Mouse (Mus musculus) C2C12 (cell line): ENCODE data around the gene 6820408C15Rik.

ENCODE experiments used
- CEBPB ChIP-seq: IDR thresholded peaks from one replicate; pipeline ENCODE4 v1.6.1; 2011; ENCODE audit warnings: low read depth, mild to moderate bottlenecking, control low read depth, moderate library complexity
- CTCF ChIP-seq: IDR thresholded peaks from one replicate; pipeline ENCODE4 v1.5.1; 2011; ENCODE audit not compliant: control insufficient read depth, insufficient read depth, insufficient read length
- MYOD1 ChIP-seq: IDR thresholded peaks from one replicate; pipeline ENCODE4 v1.6.1; 2011; ENCODE audit warnings: low read depth; ENCODE audit not compliant: control insufficient read depth, insufficient read length
- USF1 ChIP-seq: IDR thresholded peaks from one replicate; pipeline ENCODE4 v1.6.1; 2011; ENCODE audit warnings: low read depth, mild to moderate bottlenecking, control low read depth, moderate library complexity

DNA sequence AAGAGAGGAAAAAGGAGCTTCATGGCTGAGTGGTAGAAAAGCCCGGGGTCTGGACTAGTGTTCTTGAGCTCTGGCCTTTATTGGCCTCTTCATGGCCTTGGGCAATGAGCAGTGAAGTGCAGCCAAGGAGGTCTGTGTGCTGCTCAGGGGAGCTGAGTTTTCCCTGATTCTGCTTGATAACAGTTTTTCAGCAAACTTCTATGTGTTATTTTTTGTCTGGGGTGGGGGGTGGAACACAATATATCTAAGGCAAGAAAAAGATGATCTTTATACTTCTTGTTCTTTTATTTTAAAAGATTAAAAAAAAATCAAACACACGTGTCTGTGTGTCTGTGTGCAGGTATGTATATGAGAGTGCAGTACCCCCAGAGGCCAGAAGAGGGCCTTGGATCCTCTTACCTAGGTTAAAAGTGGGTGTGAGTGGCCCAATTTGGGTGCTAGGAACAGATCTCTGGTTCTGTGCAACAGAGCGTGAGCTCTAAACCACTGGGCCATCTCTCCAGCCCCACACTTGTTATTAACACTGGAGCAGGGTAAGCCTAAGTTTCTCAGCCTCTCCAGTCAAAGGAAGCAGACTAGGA, 49.3 kb downstream of the 6820408C15Rik start, which contains the start of gene Defb23:
- TF ChIP-seq USF1, result no peak
- no peak for TF ChIP-seq CTCF
- TF ChIP-seq CEBPB, result no peak
- TF ChIP-seq MYOD1, result no peak
